Mouse (Mus musculus): ENCODE results near the gene Ntrk1. TPM values are rescaled to one million over a fixed set of nuclear protein-coding genes. Genes with fewer than 3 reads are reported as not detected.

Gene Ntrk1
- total and polyA plus RNA-seq, 3 experiments: 0.47 to 1.6 (median 0.55) TPM

DNA sequence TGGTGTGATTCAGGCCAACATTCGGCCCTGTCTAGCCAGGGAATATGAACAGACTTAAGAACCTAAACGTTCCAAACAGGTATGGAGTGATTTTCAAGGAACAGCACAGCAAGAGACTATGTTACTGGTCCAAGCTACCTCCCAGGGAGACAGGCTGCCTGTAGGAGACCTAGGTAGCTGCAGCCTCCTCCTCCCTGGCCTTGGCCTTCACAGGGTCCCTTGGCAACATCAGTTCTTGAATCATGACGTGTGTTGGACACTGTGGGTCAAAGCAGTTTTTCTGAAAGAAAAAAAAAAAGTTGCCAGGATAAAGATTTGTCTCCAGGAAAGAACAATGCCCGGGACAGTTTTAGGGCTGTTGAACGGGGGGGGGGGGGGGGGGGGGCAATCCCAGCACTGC lies 56.1 kb downstream of the Ntrk1 start:
- Histone ChIP-seq H3K9ac (ENCODE audit: insufficient read depth, low read depth) (no peak overlapping the region), H3K4me2 (ENCODE audit: insufficient read depth, low read depth, poor library complexity, severe bottlenecking) (no peak overlapping the region), H3K27me3 (replicated peaks) (no peaks in the 10 kb centered on the region), H3K36me3 (replicated peaks in 1 of 2; ENCODE audit: control insufficient read depth in 1 of 2, insufficient read depth in 1 of 2, low read length in 1 of 2) (peaks cover 27 to 59% of the 10 kb centered on the region in 2 experiments), H3K9me3 (replicated peaks; ENCODE audit: low read length) (no peaks in the 10 kb centered on the region), H3K4me1 (ENCODE audit: control insufficient read depth in 1 of 2, insufficient read depth in 2 of 2) (peaks cover 0 to 7% of the 10 kb centered on the region in 2 experiments; a peak in 1 of 4 replicates), H3K4me3 (replicated peaks in 1 of 3; ENCODE audit: low read depth in 2 of 3, low read length in 2 of 3, poor library complexity in 1 of 3) (no peak overlapping the region), H3K27ac (ENCODE audit: insufficient read depth, low read depth) (no peak overlapping the region), H3K79me2 (replicated peaks; ENCODE audit: control insufficient read depth, extremely low read depth, insufficient read depth, poor library complexity, severe bottlenecking) (no peaks in the 10 kb centered on the region)
- in situ Hi-C loops (cut with MboI; ENCODE audit: low pct_ligation_motif_present, low pct_unique_long_range_greater_than_20kb, low sequenced_read_pairs): no loop called here
- DNase-seq (ENCODE audit: extremely low read depth): no peak
- TF ChIP-seq SMC3 (IDR thresholded peaks at IDR 0.05; ENCODE audit: low read depth, low read length) (no peak), KAT2A (IDR thresholded peaks at IDR 0.05; ENCODE audit: insufficient replicate concordance, low read length) (no peak), ZNF384 (IDR thresholded peaks at IDR 0.05; ENCODE audit: low read depth, low read length) (no peak), MAFK (IDR thresholded peaks at IDR 0.05; ENCODE audit: insufficient replicate concordance, low read length) (no peak), GABPA (IDR thresholded peaks at IDR 0.05; ENCODE audit: insufficient replicate concordance, low read depth, low read length) (no peak)
- dilution Hi-C loops (cut with MboI; ENCODE audit: extremely low pct_ligation_motif_present, extremely low pct_unique_long_range_greater_than_20kb, low sequenced_read_pairs): no loop called here

DNA sequence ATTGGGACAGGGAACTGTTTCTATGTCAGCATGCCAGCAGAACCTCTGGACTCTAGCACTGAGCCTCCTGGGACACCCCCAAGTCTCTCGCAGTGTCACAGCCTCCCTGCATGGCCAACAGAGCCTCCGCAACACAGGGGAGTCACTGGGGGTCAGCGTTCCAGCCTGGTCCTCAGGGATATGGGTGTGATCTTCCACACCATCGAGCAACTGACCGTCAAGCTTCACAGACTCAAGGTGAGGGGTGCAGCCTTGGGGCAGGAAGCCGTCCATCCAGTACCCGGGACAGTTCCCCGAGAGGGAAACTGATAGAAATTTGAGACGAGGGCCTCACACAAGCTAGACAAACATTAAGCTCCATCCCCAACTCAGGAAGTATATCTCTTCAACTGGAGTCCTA lies 59.6 kb downstream of the Ntrk1 start:
- Histone ChIP-seq H3K36me3 (replicated peaks in 1 of 2; ENCODE audit: control insufficient read depth in 1 of 2, insufficient read depth in 1 of 2, low read length in 1 of 2) (peaks cover 51 to 88% of the 10 kb centered on the region in 2 experiments), H3K27ac (ENCODE audit: insufficient read depth, low read depth) (no peak overlapping the region), H3K9me3 (replicated peaks; ENCODE audit: low read length) (no peaks in the 10 kb centered on the region), H3K4me1 (ENCODE audit: control insufficient read depth in 1 of 2, insufficient read depth in 2 of 2) (no peaks in the 10 kb centered on the region), H3K27me3 (replicated peaks) (no peaks in the 10 kb centered on the region), H3K9ac (ENCODE audit: insufficient read depth, low read depth) (no peak overlapping the region), H3K4me2 (ENCODE audit: insufficient read depth, low read depth, poor library complexity, severe bottlenecking) (no peak overlapping the region), H3K4me3 (replicated peaks in 1 of 3; ENCODE audit: low read depth in 2 of 3, low read length in 2 of 3, poor library complexity in 1 of 3) (no peak overlapping the region), H3K79me2 (replicated peaks; ENCODE audit: control insufficient read depth, extremely low read depth, insufficient read depth, poor library complexity, severe bottlenecking) (no peaks in the 10 kb centered on the region)
- no peak for TF ChIP-seq USF1 (IDR thresholded peaks at IDR 0.05; ENCODE audit: low read depth, low read length)
- TF ChIP-seq CTCF (conservative IDR thresholded peaks at IDR 0.05 in 1 of 2, IDR thresholded peaks at IDR 0.05 in 1 of 2; ENCODE audit: low read depth in 2 of 2, low read length in 2 of 2): no peak
- no peak for TF ChIP-seq TCF12 (IDR thresholded peaks at IDR 0.05; ENCODE audit: low read depth, low read length)
- dilution Hi-C loops (cut with MboI; ENCODE audit: extremely low pct_ligation_motif_present, extremely low pct_unique_long_range_greater_than_20kb, low sequenced_read_pairs) (no loop called here), in situ Hi-C loops (cut with MboI; ENCODE audit: low pct_ligation_motif_present, low pct_unique_long_range_greater_than_20kb, low sequenced_read_pairs) (no loop called here)
- no peak for DNase-seq (ENCODE audit: extremely low read depth)

GRCm38 (mm10) chr3:87733984-87734761 lies 60.8 kb downstream of the Ntrk1 start:
- no peaks in the 10 kb centered on the region for H3K4me1 ChIP-seq (ENCODE audit: control insufficient read depth in 1 of 2, insufficient read depth in 2 of 2)
- in situ Hi-C loops (cut with MboI; ENCODE audit: low pct_ligation_motif_present, low pct_unique_long_range_greater_than_20kb, low sequenced_read_pairs): no loop called here
- DNase-seq (ENCODE audit: extremely low read depth): no peak

More at GRCm38 (mm10) chr3:87733984-87734761, 60.8 kb downstream of the Ntrk1 start:
- Histone ChIP-seq H3K9ac (ENCODE audit: insufficient read depth, low read depth) (no peak overlapping the region), H3K36me3 (replicated peaks in 1 of 2; ENCODE audit: control insufficient read depth in 1 of 2, insufficient read depth in 1 of 2, low read length in 1 of 2) (peaks cover 55 to 93% of the 10 kb centered on the region in 2 experiments), H3K9me3 (replicated peaks; ENCODE audit: low read length) (no peaks in the 10 kb centered on the region), H3K4me2 (ENCODE audit: insufficient read depth, low read depth, poor library complexity, severe bottlenecking) (no peak overlapping the region), H3K27me3 (replicated peaks) (no peaks in the 10 kb centered on the region), H3K4me3 (replicated peaks in 1 of 3; ENCODE audit: low read depth in 2 of 3, low read length in 2 of 3, poor library complexity in 1 of 3) (no peak overlapping the region), H3K79me2 (replicated peaks; ENCODE audit: control insufficient read depth, extremely low read depth, insufficient read depth, poor library complexity, severe bottlenecking) (no peaks in the 10 kb centered on the region), H3K27ac (ENCODE audit: insufficient read depth, low read depth) (no peak overlapping the region)
- dilution Hi-C loops (cut with MboI; ENCODE audit: extremely low pct_ligation_motif_present, extremely low pct_unique_long_range_greater_than_20kb, low sequenced_read_pairs): no loop called here
- TF ChIP-seq POLR2AphosphoS2 (IDR thresholded peaks at IDR 0.05; ENCODE audit: low read depth, low read length) (no peak), PAX5 (IDR thresholded peaks at IDR 0.05; ENCODE audit: low read length) (no peak), JUND (conservative IDR thresholded peaks at IDR 0.05; ENCODE audit: low read depth, low read length) (no peak), NRF1 (IDR thresholded peaks at IDR 0.05; ENCODE audit: low read depth, low read length) (no peak), MYC (IDR thresholded peaks at IDR 0.05; ENCODE audit: low read depth, low read length) (no peak), JUN (IDR thresholded peaks at IDR 0.05; ENCODE audit: insufficient read depth, low read depth, low read length) (no peak), HCFC1 (IDR thresholded peaks at IDR 0.05; ENCODE audit: low read depth, low read length) (no peak), ZC3H11A (IDR thresholded peaks at IDR 0.05; ENCODE audit: low read depth, low read length) (no peak), CHD1 (IDR thresholded peaks at IDR 0.05; ENCODE audit: low read depth, low read length) (no peak), IRF4 (IDR thresholded peaks at IDR 0.05; ENCODE audit: low read depth, low read length) (no peak)
